Mouse (Mus musculus) layer of hippocampus, adult 2 months (tissue): ENCODE data around the gene Klf9. TPM values are rescaled to one million over a fixed set of nuclear protein-coding genes. Genes with fewer than 3 reads are reported as not detected.
A peak's percentile ranks its signal among the peaks of the same experiment; 100 is the strongest.

Experiments
- DNase-seq, 2 experiments: peaks; one replicate each; pipeline ENCODE4 v3.0.0; 2022; ENCODE audit warnings: low spot score in 2 of 2
- H3K27ac ChIP-seq: fragments of 200-600 bp; 2 replicates; pipeline ENCODE4 v1.8.1; 2022
- H3K4me3 ChIP-seq: fragments of 200-600 bp; 2 replicates; pipeline ENCODE4 v1.8.1; 2022; ENCODE audit warnings: mild to moderate bottlenecking
- CTCF ChIP-seq: fragments of 200-600 bp; conservative IDR thresholded peaks from 2 replicates; pipeline ENCODE4 v1.8.1; 2022; ENCODE audit warnings: antibody characterized with exemption, mild to moderate bottlenecking, moderate library complexity
- long read RNA-seq, 2 experiments: library from polyadenylated mRNA; stranded (forward); transcript quantifications; one replicate each; pipeline ENCODE4 v2.0.0; 2021; ENCODE audit warnings: borderline mapping rate in 2 of 2
- total RNA-seq, 2 experiments: library from RNA; stranded (reverse); gene quantifications; 2 replicates each; pipeline ENCODE4 v1.2.3; 2021

The Klf9 gene
- total RNA-seq: 100 to 1,000 TPM; 176 to 178 TPM
- long read RNA-seq, experiment 1, full-length matches to known transcripts: 46 of 218 reads
- long read RNA-seq, experiment 1, partial matches to known transcripts: 172 of 218 reads
- long read RNA-seq, experiment 1, other reads (novel, unspliced or antisense): 0 of 218 reads
- long read RNA-seq, experiment 2, full-length matches to known transcripts: 65 of 357 reads
- long read RNA-seq, experiment 2, partial matches to known transcripts: 289 of 357 reads
- long read RNA-seq, experiment 2, other reads (novel, unspliced or antisense): 3 of 357 reads

DNA sequence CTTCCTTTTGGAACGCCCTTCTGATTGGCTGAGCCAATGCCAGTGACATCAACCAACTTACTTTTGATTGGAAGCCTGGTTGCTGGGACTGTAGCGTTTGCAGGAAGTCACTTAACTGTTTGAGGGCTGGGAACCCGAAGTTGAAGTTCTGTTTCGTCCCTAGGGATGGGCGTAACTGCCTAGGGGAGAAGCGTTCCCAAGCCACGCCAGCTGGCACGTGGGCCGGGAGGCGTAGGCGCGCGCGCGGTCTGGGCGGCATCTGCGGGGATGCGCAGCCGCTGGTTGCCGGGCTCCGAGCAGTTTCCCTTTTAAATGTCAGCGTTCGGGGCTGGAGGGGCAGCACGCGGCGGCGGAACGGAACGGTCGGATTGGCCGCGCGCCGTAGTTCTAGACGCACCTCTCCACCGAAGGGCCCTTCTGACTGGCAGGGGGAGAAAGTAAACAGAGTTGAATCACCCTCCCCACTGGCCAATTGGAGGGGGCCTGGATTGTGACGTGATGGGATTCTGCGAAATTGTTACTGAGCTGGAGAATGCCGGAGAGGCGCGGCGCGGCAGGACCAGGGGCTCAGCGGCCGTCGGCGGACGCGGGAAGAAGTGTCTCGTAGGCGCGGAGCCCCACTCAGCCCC is at the start of gene Klf9:
Klf9 (plus strand) TSS at position 538 of the 629 bp plus-strand sequence.
- DNase-seq: peak; percentile 98
- Histone ChIP-seq H3K4me3 (peak within 1 kb of the TSS; percentile 96), H3K27ac (peak within 1 kb of the TSS; percentile 100)
- no peak for TF ChIP-seq CTCF

DNA sequence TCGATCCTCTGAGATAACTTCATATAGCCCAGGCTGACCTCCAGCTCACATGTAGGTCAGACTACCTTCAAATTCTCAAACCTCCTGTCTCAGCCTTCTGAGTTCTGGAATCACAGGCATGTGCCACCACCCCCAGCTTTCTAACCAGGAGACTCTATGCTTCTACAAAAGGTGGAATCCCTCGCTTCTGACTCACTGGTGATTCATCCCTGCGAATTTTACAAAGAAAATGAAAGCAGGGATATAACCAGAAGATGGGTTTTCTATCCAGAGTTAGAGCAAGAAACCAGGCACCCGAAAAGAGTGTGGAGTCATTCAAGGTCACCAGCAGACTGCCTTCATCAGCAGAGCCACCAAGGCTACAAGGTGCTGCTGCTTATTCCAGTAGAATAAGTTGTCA is 49.4 kb upstream of the Klf9 start:
- DNase-seq: peak in 1 of 2 experiments; percentile 13
- no peak overlapping the region for H3K27ac ChIP-seq
- no peak overlapping the region for H3K4me3 ChIP-seq
- no peak for TF ChIP-seq CTCF

DNA sequence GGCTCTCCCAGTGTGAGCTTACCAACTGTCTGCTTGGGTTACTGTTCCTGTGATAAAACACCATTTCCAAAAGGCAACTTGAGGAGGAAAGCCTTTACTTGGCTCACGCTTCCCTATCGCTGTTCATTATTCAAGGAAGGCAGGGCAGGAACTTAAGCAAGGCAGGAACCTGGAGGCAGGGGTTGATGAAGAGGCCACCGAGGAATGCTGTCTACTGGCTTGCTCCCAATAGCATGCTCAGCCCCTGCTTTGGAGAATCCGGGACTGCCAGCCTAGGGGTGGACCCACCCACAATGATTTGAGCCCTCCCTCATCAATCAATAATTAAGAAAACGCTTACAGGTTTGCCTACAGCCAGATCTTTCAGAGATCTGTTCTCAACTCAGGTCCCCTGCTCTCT is 47.5 kb upstream of the Klf9 start:
- no peak overlapping the region for H3K27ac ChIP-seq
- no peak for TF ChIP-seq CTCF
- DNase-seq: no peak
- H3K4me3 ChIP-seq: no peak overlapping the region

DNA sequence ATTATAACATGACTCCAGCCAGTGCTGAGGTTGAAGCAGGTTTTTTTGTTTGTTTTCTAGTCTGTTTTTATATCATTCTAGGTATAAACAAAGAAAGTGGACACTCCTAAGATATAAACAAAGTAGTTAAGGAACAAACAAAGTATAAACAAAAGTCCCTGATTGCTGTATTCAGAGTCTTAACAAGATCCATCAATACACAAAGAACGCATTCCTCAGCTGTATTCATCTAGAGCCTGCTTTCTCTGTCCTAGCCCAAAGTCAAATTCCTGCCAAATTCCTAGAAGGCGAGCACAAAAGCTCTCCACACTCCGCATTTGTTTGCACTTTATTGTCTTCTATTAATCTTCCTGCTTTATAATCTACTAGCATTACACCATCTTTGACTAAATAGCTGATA is 46.1 kb upstream of the Klf9 start:
- no peak for TF ChIP-seq CTCF
- DNase-seq: no peak
- no peak overlapping the region for H3K27ac ChIP-seq
- no peak overlapping the region for H3K4me3 ChIP-seq

DNA sequence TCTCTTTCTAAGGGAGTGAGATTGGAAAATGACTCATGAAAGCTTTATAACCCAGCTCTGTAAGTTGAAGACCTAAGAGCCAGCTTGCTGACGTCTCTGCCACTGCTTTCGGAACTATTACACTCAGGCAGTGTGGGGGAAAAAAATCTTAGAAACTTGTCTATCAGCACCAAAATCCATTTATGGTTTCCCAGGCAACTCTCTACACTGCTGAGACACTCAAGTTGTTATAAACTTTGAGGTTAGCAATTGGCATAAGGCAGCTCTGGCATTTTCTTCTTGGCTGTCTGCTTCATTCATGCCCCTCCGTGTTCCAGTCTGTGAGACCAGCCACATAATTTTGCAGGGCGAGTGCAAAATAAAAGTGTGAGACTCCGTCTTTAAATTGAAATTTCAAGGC is 34.2 kb upstream of the Klf9 start:
- peak in 1 of 2 experiments; percentile 25 for DNase-seq
- no peak overlapping the region for H3K4me3 ChIP-seq
- TF ChIP-seq CTCF: no peak
- no peak overlapping the region for H3K27ac ChIP-seq

DNA sequence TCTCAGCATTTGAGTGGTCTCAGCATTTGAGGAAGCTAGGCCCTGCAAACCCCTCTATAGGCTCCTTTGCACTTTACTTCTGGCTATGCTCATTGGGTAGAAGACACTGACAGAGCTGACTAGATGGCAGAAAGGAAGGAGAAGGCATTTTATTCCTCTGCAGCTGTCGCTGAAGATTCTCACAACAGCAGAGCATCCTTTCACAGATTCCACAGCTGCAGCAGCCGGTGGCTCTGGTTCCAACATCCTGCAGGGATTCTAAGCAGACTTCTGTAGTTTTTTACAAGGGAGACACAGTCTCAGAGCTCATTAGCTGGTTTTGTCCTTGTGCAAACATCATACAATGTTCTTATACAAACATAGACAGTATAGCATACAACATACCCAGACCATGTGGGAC is 33.7 kb upstream of the Klf9 start:
- H3K27ac ChIP-seq: 0 out of 2 replicates have a peak overlapping the region, but pooled peaks have one; percentile 18
- no peak for DNase-seq

DNA sequence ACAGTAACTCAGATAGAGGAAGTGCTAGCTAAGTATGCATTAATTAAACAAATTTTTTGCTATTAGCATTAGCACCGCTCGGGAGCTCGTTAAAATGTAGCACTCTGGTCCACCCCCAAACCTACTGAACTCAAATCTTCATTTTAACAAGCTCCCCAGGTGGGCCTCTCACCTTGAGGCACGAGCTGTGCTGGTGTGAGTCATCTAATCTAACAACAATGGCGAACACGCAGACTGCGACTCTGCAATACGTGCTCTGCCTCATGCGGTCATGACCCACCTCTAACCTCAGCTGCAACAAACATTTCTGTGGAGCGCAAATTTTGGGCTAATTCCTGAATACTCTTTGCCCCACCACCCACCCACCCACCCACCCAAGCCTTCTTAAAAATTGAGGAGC is 19.2 kb upstream of the Klf9 start:
- H3K4me3 ChIP-seq: no peak overlapping the region
- no peak overlapping the region for H3K27ac ChIP-seq
- no peak for TF ChIP-seq CTCF
- no peak for DNase-seq

More for the DNA sequence above, 33.7 kb upstream of the Klf9 start:
- TF ChIP-seq CTCF: no peak
- H3K4me3 ChIP-seq: no peak overlapping the region

DNA sequence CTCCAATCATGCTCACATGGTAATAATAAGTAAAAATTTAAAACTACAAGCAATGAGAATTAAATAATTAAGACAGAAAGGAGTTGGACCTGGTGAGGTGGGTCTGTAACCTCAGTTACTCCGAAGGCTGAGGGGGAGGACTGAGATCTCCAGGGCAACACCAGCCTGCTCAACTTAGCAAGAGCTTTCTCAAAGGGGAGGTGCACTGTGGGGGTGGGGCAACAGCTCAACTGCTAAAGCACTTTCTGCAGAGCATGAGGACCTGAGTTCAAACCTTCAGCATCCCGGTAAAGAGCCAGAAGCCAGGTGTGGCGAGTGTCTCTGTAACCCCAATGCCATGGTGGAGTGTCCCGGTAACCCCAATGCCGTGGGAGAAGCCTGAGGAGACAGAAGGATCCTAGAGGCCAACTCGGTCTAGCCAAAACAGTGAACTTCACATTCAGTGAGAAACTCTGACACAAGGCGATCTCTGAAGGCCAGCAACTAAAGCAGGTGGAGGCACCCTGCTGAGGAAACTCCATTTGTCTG is 16.9 kb upstream of the Klf9 start:
- no peak overlapping the region for H3K27ac ChIP-seq
- DNase-seq: no peak
- H3K4me3 ChIP-seq: no peak overlapping the region
- no peak for TF ChIP-seq CTCF

DNA sequence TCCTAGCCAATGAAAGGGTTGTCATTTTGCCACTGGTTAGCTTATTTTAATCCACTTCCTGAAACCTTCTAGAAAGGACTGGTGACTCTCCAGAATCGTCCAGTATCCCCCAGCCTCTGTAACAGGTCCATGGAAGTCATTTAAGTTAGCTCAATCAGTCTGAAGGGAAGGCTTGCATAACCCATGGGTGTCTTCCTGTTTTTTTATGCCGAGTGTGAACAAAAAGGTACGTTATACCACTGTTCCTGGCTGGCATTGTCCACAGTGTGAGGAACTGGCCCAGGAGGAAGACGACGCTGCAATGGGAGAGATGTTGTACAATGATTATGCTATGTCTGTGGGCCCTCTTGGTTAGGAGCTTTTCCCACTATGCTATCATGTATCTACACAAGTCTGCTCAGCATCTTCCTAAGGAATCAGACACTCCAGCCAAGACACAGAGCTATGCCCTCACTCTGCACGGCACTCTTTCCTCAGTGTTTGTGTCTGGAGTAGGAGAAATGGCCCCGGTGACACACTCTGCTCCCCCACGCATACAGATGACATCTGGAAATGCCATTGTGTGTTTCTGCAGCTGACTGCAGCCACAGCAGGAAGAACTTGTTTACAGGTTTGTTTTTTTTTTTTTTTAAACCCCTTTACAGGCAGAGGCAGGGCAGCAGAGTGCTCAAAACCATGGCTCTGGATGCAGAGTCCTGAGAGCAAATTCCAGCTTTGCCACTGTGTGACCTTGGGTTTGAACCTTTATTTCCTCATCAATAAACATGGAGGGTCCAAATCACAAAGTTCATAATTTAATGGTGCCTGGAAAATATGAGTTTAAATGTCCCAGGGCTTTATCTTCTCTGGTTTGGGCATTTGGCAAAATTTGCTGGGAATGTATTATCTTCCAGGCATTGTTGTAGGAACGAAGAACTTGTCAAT is 15.5 kb upstream of the Klf9 start:
- no peak for TF ChIP-seq CTCF
- DNase-seq: no peak
- Histone ChIP-seq H3K4me3 (no peak overlapping the region), H3K27ac (no peak overlapping the region)

DNA sequence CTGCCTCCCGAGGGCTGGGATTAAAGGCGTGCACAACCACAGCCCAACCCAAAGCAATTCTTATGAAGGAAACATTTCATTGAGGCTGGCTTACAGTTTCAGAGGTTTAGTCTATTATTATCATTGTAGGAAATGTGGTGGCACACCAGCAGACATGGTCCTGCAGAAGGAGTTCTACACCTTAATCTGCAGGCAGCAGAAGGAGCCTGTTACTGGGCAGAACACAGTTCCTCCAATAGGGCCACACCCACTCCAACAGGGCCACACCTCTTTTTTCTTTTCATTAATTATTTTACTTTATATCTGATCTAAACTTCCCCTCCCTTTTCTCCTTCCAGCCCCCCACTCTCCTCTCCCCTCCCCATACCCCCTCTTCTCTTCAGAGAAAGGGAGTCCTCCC is 11.1 kb upstream of the Klf9 start:
- TF ChIP-seq CTCF: no peak
- Histone ChIP-seq H3K4me3 (no peak overlapping the region), H3K27ac (no peak overlapping the region)
- no peak for DNase-seq

DNA sequence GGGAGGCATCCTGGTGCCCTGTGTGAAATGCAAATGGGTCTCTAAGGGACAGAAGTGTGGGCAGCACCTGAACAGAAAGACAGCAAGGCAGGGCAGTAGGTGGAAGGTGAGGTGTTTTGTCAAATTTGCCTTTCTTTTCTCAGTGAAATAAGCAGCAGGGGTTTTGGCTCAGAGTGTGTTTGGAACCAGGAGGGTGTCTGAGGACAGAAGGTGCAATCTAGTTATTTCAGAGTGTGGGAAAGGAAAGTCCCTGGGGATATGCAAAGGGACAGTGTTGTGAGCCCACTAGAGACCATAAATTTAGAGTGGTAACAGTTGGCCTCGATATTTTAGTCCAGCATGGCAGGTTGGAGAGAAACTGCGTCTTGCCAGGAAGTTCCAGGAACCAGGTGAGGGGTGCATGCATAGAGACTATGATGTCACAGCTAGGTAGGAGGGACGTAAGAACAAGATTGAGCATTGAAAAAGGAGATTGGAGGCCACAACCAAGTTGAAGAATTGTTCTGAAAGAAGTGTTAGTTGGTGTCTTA is 8.9 kb upstream of the Klf9 start:
- no peak for TF ChIP-seq CTCF
- no peak overlapping the region for H3K27ac ChIP-seq
- no peak overlapping the region for H3K4me3 ChIP-seq
- DNase-seq: no peak

DNA sequence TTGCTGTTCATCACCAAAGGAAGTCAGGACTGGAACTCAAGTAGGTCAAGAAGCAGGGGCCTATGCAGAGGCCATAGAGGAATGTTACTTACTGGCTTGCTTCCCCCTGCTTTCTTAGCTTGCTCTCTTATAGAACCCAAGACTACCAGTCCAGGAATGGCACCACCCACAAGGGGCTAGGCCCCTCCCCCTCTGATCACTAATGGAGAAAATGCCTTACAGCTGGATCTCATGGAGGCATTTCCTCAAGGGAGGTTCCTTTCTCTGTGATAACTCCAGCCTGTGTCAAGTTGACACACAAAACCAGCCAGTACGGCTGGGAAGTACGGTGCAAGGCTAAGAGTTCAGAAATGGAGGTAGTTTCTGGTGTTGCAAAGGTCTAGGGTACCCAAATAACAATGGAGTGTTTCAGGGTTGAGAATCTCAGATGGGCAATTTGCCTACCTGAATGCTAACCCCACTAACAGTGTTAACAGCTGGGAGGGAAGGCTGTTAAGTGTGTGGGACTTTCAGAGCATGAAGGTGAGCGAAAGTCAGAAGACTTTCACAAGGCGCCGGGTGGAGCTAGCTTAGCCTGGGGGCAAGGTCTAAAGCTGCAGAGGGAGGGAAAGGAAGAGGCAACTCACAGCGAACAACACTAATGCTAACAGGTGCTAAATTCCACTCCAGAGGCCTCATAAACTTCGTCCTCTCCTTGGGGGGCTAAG is 8.2 kb upstream of the Klf9 start:
- H3K27ac ChIP-seq: peak overlapping the region; percentile 99
- no peak for TF ChIP-seq CTCF

More for the DNA sequence above, 8.2 kb upstream of the Klf9 start:
- no peak for DNase-seq
- no peak overlapping the region for H3K4me3 ChIP-seq
